Mouse (Mus musculus) CH12.LX (cell line): Measurements from ENCODE around the gene Sft2d1. TPM values are rescaled to one million over a fixed set of nuclear protein-coding genes. Genes with fewer than 3 reads are reported as not detected.

Experiments
- polyA plus RNA-seq: library from polyadenylated mRNA; unstranded; fragments of >175 nt; gene quantifications from 2 replicates; pipeline ENCODE4 v1.2.1, GENCODE M21; 2012; ENCODE audit warnings: low read depth; ENCODE audit not compliant: insufficient read length
- total RNA-seq, 2 experiments: library from RNA; depleted of rRNA; stranded (reverse); fragments of 300-350 nt in 1 of 2; fragments of >200 nt in 1 of 2; gene quantifications; 2 replicates each; pipeline ENCODE4 v1.2.3; 2012 to 2014

Gene Sft2d1
- total and polyA plus RNA-seq, 3 experiments, result 71.7 to 121 (median 75.1) TPM

Other genes with a start within 250 kb of the Sft2d1 start
- gene Gm49673, start 163.3 kb upstream of the Sft2d1 start, total RNA-seq (2012; rRNA removed), result 0.17 TPM in 1 of 2 replicates, not detected in the other
- not detected in 2 replicates for gene Gm49673, start 163.3 kb upstream of the Sft2d1 start, total RNA-seq (2014; rRNA removed)
- gene Gm49673, start 163.3 kb upstream of the Sft2d1 start, polyA plus RNA-seq, result 0.10 TPM in 1 of 2 replicates, not detected in the other
- gene Rnaset2a, start 163.0 kb upstream of the Sft2d1 start, total RNA-seq (2012; rRNA removed), result 33.0 and 53.2 TPM in 2 replicates
- 22.1 and 23.5 TPM in 2 replicates for gene Rnaset2a, start 163.0 kb upstream of the Sft2d1 start, total RNA-seq (2014; rRNA removed)
- gene Rnaset2a, start 163.0 kb upstream of the Sft2d1 start, polyA plus RNA-seq, result 15.0 and 17.0 TPM in 2 replicates
- 29.8 and 34.7 TPM in 2 replicates for gene Fgfr1op, start 145.6 kb upstream of the Sft2d1 start, total RNA-seq (2012; rRNA removed)
- gene Fgfr1op, start 145.6 kb upstream of the Sft2d1 start, total RNA-seq (2014; rRNA removed), result 56.3 and 60.7 TPM in 2 replicates
- 46.9 and 55.3 TPM in 2 replicates for gene Fgfr1op, start 145.6 kb upstream of the Sft2d1 start, polyA plus RNA-seq
- gene Ccr6, start 75.1 kb upstream of the Sft2d1 start, total RNA-seq (2012; rRNA removed), result 1.5 and 1.8 TPM in 2 replicates
- gene Ccr6, start 75.1 kb upstream of the Sft2d1 start, total RNA-seq (2014; rRNA removed), result 4.1 and 5.2 TPM in 2 replicates
- 8.0 TPM in 2 replicates for gene Ccr6, start 75.1 kb upstream of the Sft2d1 start, polyA plus RNA-seq
- 60.4 and 66.7 TPM in 2 replicates for gene Mpc1, start 28.2 kb upstream of the Sft2d1 start, total RNA-seq (2012; rRNA removed)
- gene Mpc1, start 28.2 kb upstream of the Sft2d1 start, total RNA-seq (2014; rRNA removed), result 232 and 250 TPM in 2 replicates
- 75.4 and 77.4 TPM in 2 replicates for gene Mpc1, start 28.2 kb upstream of the Sft2d1 start, polyA plus RNA-seq
- gene Prr18, start 26.4 kb downstream of the Sft2d1 start, total RNA-seq (2012; rRNA removed), result 0.08 TPM in 1 of 2 replicates, not detected in the other
- 0.07 and 0.12 TPM in 2 replicates for gene Prr18, start 26.4 kb downstream of the Sft2d1 start, total RNA-seq (2014; rRNA removed)
- 0.07 TPM in 1 of 2 replicates, not detected in the other for gene Prr18, start 26.4 kb downstream of the Sft2d1 start, polyA plus RNA-seq
- gene T2, start 44.9 kb downstream of the Sft2d1 start, total RNA-seq (2012; rRNA removed), result not detected in 2 replicates
- not detected in 2 replicates for gene T2, start 44.9 kb downstream of the Sft2d1 start, total RNA-seq (2014; rRNA removed)
- gene T2, start 44.9 kb downstream of the Sft2d1 start, polyA plus RNA-seq, result not detected in 2 replicates
- gene T, start 123.3 kb downstream of the Sft2d1 start, total RNA-seq (2012; rRNA removed), result 0.17 TPM in 1 of 2 replicates, not detected in the other
- not detected in 2 replicates for gene T, start 123.3 kb downstream of the Sft2d1 start, total RNA-seq (2014; rRNA removed)
- not detected in 2 replicates for gene T, start 123.3 kb downstream of the Sft2d1 start, polyA plus RNA-seq
- gene Pde10a, start 214.3 kb downstream of the Sft2d1 start, total RNA-seq (2012; rRNA removed), result 0.04 and 0.13 TPM in 2 replicates
- gene Pde10a, start 214.3 kb downstream of the Sft2d1 start, total RNA-seq (2014; rRNA removed), result 0.07 and 0.21 TPM in 2 replicates
- 0.23 and 0.41 TPM in 2 replicates for gene Pde10a, start 214.3 kb downstream of the Sft2d1 start, polyA plus RNA-seq